Mouse (Mus musculus): ENCODE results near the gene Trim44. TPM values are rescaled to one million over a fixed set of nuclear protein-coding genes. Genes with fewer than 3 reads are reported as not detected.

Gene Trim44
- total and polyA plus RNA-seq, 2 experiments from 2014 or later, result 50.6 to 114 TPM

GRCm38 (mm10) chr2:102384057-102384456 lies 23.6 kb downstream of the Trim44 start:
- no peak overlapping the region for H3K4me2 ChIP-seq (ENCODE audit: low read depth, low read length, poor library complexity, severe bottlenecking)

GRCm38 (mm10) chr2:102383069-102383834 lies 24.4 kb downstream of the Trim44 start:
- H3K36me3 ChIP-seq (ENCODE audit: insufficient read depth, low read length), result no peaks in the 10 kb centered on the region
- H3K4me3 ChIP-seq (ENCODE audit: low read depth, low read length), result no peak overlapping the region
- no peak overlapping the region for H3K4me2 ChIP-seq (ENCODE audit: low read depth, low read length, poor library complexity, severe bottlenecking)
- no peak for TF ChIP-seq CTCF (IDR thresholded peaks at IDR 0.05)
- no peaks in the 10 kb centered on the region for H3K9me3 ChIP-seq (ENCODE audit: low read length)
- WGBS, result 49% methylated on average over 3 of the region's 3 CpGs
- peaks cover 11% of the 10 kb centered on the region; the same call in 1 of the 2 replicates for H3K4me1 ChIP-seq (ENCODE audit: insufficient read depth, low read length)
- DNase-seq (ENCODE audit: low spot score), result no peak
- no peak for ATAC-seq (ENCODE audit: low FRiP score)
- no peak overlapping the region for H3K27ac ChIP-seq (ENCODE audit: low read depth, low read length)
- no peak overlapping the region for H3K9ac ChIP-seq (replicated peaks; ENCODE audit: low read length, poor library complexity, severe bottlenecking)
- no peaks in the 10 kb centered on the region for H3K27me3 ChIP-seq (ENCODE audit: insufficient read depth, low read length)

More at GRCm38 (mm10) chr2:102384057-102384456, 23.6 kb downstream of the Trim44 start:
- Histone ChIP-seq H3K9ac (replicated peaks; ENCODE audit: low read length, poor library complexity, severe bottlenecking) (no peak overlapping the region), H3K4me3 (ENCODE audit: low read depth, low read length) (no peak overlapping the region), H3K9me3 (ENCODE audit: low read length) (no peaks in the 10 kb centered on the region), H3K36me3 (ENCODE audit: insufficient read depth, low read length) (no peaks in the 10 kb centered on the region), H3K4me1 (ENCODE audit: insufficient read depth, low read length) (peaks cover 11% of the 10 kb centered on the region; the same call in 1 of the 2 replicates), H3K27ac (ENCODE audit: low read depth, low read length) (no peak overlapping the region), H3K27me3 (ENCODE audit: insufficient read depth, low read length) (no peaks in the 10 kb centered on the region)
- DNase-seq (ENCODE audit: low spot score) (no peak), ATAC-seq (ENCODE audit: low FRiP score) (no peak)
- WGBS, result 51% methylated on average over 2 of the region's 2 CpGs
- no peak for TF ChIP-seq CTCF (IDR thresholded peaks at IDR 0.05)

- no peak for ATAC-seq (ENCODE audit: low FRiP score)
These were observed 25.1 kb downstream of the Trim44 start for GRCm38 (mm10) chr2:102382519-102382918.

GRCm38 (mm10) chr2:102380581-102380980 lies 27.0 kb downstream of the Trim44 start:
- H3K4me1 ChIP-seq (ENCODE audit: insufficient read depth, low read length), result peaks cover 11% of the 10 kb centered on the region; the same call in 1 of the 2 replicates
- no peak overlapping the region for H3K4me2 ChIP-seq (ENCODE audit: low read depth, low read length, poor library complexity, severe bottlenecking)
- ATAC-seq (ENCODE audit: low FRiP score), result no peak
- no peaks in the 10 kb centered on the region for H3K9me3 ChIP-seq (ENCODE audit: low read length)
- no peaks in the 10 kb centered on the region for H3K27me3 ChIP-seq (ENCODE audit: insufficient read depth, low read length)
- H3K36me3 ChIP-seq (ENCODE audit: insufficient read depth, low read length), result no peaks in the 10 kb centered on the region
- DNase-seq (ENCODE audit: low spot score), result no peak
- no peak overlapping the region for H3K27ac ChIP-seq (ENCODE audit: low read depth, low read length)
- H3K4me3 ChIP-seq (ENCODE audit: low read depth, low read length), result no peak overlapping the region
- 93% methylated on average over 2 of the region's 2 CpGs for WGBS
- H3K9ac ChIP-seq (replicated peaks; ENCODE audit: low read length, poor library complexity, severe bottlenecking), result no peak overlapping the region
- TF ChIP-seq CTCF (IDR thresholded peaks at IDR 0.05), result no peak

More at GRCm38 (mm10) chr2:102382519-102382918, 25.1 kb downstream of the Trim44 start:
- no peaks in the 10 kb centered on the region for H3K27me3 ChIP-seq (ENCODE audit: insufficient read depth, low read length)
- H3K9ac ChIP-seq (replicated peaks; ENCODE audit: low read length, poor library complexity, severe bottlenecking), result no peak overlapping the region
- DNase-seq (ENCODE audit: low spot score), result no peak
- peak; percentile 19; the same call in 1 of the 2 replicates for TF ChIP-seq CTCF (IDR thresholded peaks at IDR 0.05)
- no peaks in the 10 kb centered on the region for H3K36me3 ChIP-seq (ENCODE audit: insufficient read depth, low read length)
- H3K4me2 ChIP-seq (ENCODE audit: low read depth, low read length, poor library complexity, severe bottlenecking), result no peak overlapping the region
- WGBS, result 77% methylated on average over 3 of the region's 3 CpGs
- no peaks in the 10 kb centered on the region for H3K9me3 ChIP-seq (ENCODE audit: low read length)
- H3K4me1 ChIP-seq (ENCODE audit: insufficient read depth, low read length), result peaks cover 11% of the 10 kb centered on the region; the same call in 1 of the 2 replicates
- H3K27ac ChIP-seq (ENCODE audit: low read depth, low read length), result no peak overlapping the region
- H3K4me3 ChIP-seq (ENCODE audit: low read depth, low read length), result no peak overlapping the region

GRCm38 (mm10) chr2:102378928-102379327 lies 28.7 kb downstream of the Trim44 start:
- ATAC-seq (ENCODE audit: low FRiP score), result no peak

GRCm38 (mm10) chr2:102378381-102378780 lies 29.2 kb downstream of the Trim44 start:
- Histone ChIP-seq H3K9me3 (ENCODE audit: low read length) (no peaks in the 10 kb centered on the region), H3K27me3 (ENCODE audit: insufficient read depth, low read length) (no peaks in the 10 kb centered on the region), H3K4me1 (ENCODE audit: insufficient read depth, low read length) (peaks cover 2% of the 10 kb centered on the region; the same call in 1 of the 2 replicates), H3K4me3 (ENCODE audit: low read depth, low read length) (no peak overlapping the region), H3K36me3 (ENCODE audit: insufficient read depth, low read length) (no peaks in the 10 kb centered on the region), H3K9ac (replicated peaks; ENCODE audit: low read length, poor library complexity, severe bottlenecking) (no peak overlapping the region), H3K4me2 (ENCODE audit: low read depth, low read length, poor library complexity, severe bottlenecking) (no peak overlapping the region), H3K27ac (ENCODE audit: low read depth, low read length) (no peak overlapping the region)
- ATAC-seq (ENCODE audit: low FRiP score), result no peak
- DNase-seq (ENCODE audit: low spot score), result no peak
- TF ChIP-seq CTCF (IDR thresholded peaks at IDR 0.05), result no peak
- 84% methylated on average over 1 of the region's 1 CpGs for WGBS

More at GRCm38 (mm10) chr2:102378928-102379327, 28.7 kb downstream of the Trim44 start:
- TF ChIP-seq CTCF (IDR thresholded peaks at IDR 0.05), result no peak
- Histone ChIP-seq H3K27ac (ENCODE audit: low read depth, low read length) (no peak overlapping the region), H3K9me3 (ENCODE audit: low read length) (no peaks in the 10 kb centered on the region), H3K4me1 (ENCODE audit: insufficient read depth, low read length) (peaks cover 7% of the 10 kb centered on the region; the same call in 1 of the 2 replicates), H3K27me3 (ENCODE audit: insufficient read depth, low read length) (no peaks in the 10 kb centered on the region), H3K4me3 (ENCODE audit: low read depth, low read length) (no peak overlapping the region), H3K4me2 (ENCODE audit: low read depth, low read length, poor library complexity, severe bottlenecking) (no peak overlapping the region), H3K9ac (replicated peaks; ENCODE audit: low read length, poor library complexity, severe bottlenecking) (no peak overlapping the region), H3K36me3 (ENCODE audit: insufficient read depth, low read length) (no peaks in the 10 kb centered on the region)
- DNase-seq (ENCODE audit: low spot score), result no peak
- WGBS, result 85% methylated on average over 1 of the region's 1 CpGs

All from midbrain, postnatal 0 days (tissue).